Mouse (Mus musculus) forebrain, embryonic 15.5 days (tissue): ENCODE measurements at regions not wholly inside any gene's neighbourhood (a gene's known extent, or its start where the extent isn't known, plus 50 kb on each side); places are given as distances from the start of the nearest gene placed in this dataset.

Experiments
- ATAC-seq: fragments of 200-750 bp; cut with Nextera tagmentation; replicated peaks from 2 replicates; pipeline ENCODE4 v1.8.0; 2017; ENCODE audit warnings: mild to moderate bottlenecking, moderate TSS enrichment, moderate library complexity
- H3K27ac ChIP-seq: fragments of 300-500 bp; sonication (generic); replicated peaks from 2 replicates; pipeline ENCODE4 v1.5.1; 2015; ENCODE audit warnings: mild to moderate bottlenecking, inconsistent platforms
- H3K27me3 ChIP-seq: fragments of 300-500 bp; sonication (generic); 2 replicates; pipeline ENCODE4 v1.6.1; 2015; ENCODE audit warnings: inconsistent platforms
- H3K36me3 ChIP-seq: fragments of 300-500 bp; sonication (generic); 2 replicates; pipeline ENCODE4 v1.6.1; 2015; ENCODE audit warnings: mild to moderate bottlenecking, inconsistent platforms
- H3K4me1 ChIP-seq: fragments of 300-500 bp; sonication (generic); 2 replicates; pipeline ENCODE4 v1.6.1; 2015; ENCODE audit warnings: inconsistent platforms
- H3K4me2 ChIP-seq: fragments of 300-500 bp; sonication (generic); replicated peaks from 2 replicates; pipeline ENCODE4 v1.6.1; 2015; ENCODE audit warnings: mild to moderate bottlenecking, inconsistent platforms
- H3K4me3 ChIP-seq: fragments of 300-500 bp; sonication (generic); 2 replicates; pipeline ENCODE4 v1.5.1; 2015; ENCODE audit warnings: mild to moderate bottlenecking, inconsistent platforms
- H3K9ac ChIP-seq: fragments of 300-500 bp; sonication (generic); replicated peaks from 2 replicates; pipeline ENCODE4 v1.6.1; 2015; ENCODE audit warnings: mild to moderate bottlenecking, inconsistent platforms
- H3K9me3 ChIP-seq: fragments of 300-500 bp; sonication (generic); 2 replicates; pipeline ENCODE4 v1.6.1; 2016; ENCODE audit warnings: inconsistent platforms
- WGBS: fragments of 180-500 bp; shearing (Covaris S2); methylation state at CpG from one replicate; pipeline ENCODE4 v1.1.7; 2015; ENCODE audit warnings: mixed read lengths; 5-methylcytosine and 5-hydroxymethylcytosine counted together

- Histone ChIP-seq H3K36me3 (no peaks in the 10 kb centered on the region), H3K27me3 (no peaks in the 10 kb centered on the region), H3K4me3 (no peak overlapping the region), H3K4me1 (no peaks in the 10 kb centered on the region), H3K27ac (no peak overlapping the region), H3K9me3 (no peaks in the 10 kb centered on the region), H3K4me2 (no peak overlapping the region), H3K9ac (no peak overlapping the region)
- no peak for ATAC-seq
- WGBS = 53% methylated on average over 5 of the region's 5 CpGs
Observed at GRCm38 (mm10) chr8:46898697-46899445, 87.8 kb upstream of the Enpp6 start.

GRCm38 (mm10) chr8:46900826-46901225 lies 85.9 kb upstream of the Enpp6 start:
- no peak overlapping the region for H3K4me3 ChIP-seq
- ATAC-seq = no peak
- no peaks in the 10 kb centered on the region for H3K9me3 ChIP-seq
- no peak overlapping the region for H3K9ac ChIP-seq
- 38% methylated on average over 4 of the region's 4 CpGs for WGBS
- no peaks in the 10 kb centered on the region for H3K27me3 ChIP-seq
- H3K36me3 ChIP-seq = no peaks in the 10 kb centered on the region
- H3K4me1 ChIP-seq = no peaks in the 10 kb centered on the region
- no peak overlapping the region for H3K4me2 ChIP-seq
- H3K27ac ChIP-seq = no peak overlapping the region

- Histone ChIP-seq H3K27ac (no peak overlapping the region), H3K4me3 (no peak overlapping the region), H3K9ac (no peak overlapping the region), H3K4me1 (no peaks in the 10 kb centered on the region), H3K27me3 (no peaks in the 10 kb centered on the region), H3K4me2 (no peak overlapping the region), H3K9me3 (no peaks in the 10 kb centered on the region), H3K36me3 (no peaks in the 10 kb centered on the region)
- no peak for ATAC-seq
- WGBS = 50% methylated on average over 3 of the region's 3 CpGs
Observed at GRCm38 (mm10) chr8:46904731-46905130, 82.0 kb upstream of the Enpp6 start.

GRCm38 (mm10) chr8:46907390-46907789 lies 79.3 kb upstream of the Enpp6 start:
- Histone ChIP-seq H3K9ac (no peak overlapping the region), H3K9me3 (no peaks in the 10 kb centered on the region), H3K4me1 (no peaks in the 10 kb centered on the region), H3K4me2 (no peak overlapping the region), H3K36me3 (no peaks in the 10 kb centered on the region), H3K27me3 (no peaks in the 10 kb centered on the region), H3K4me3 (no peak overlapping the region), H3K27ac (no peak overlapping the region)
- WGBS = 9% methylated on average over 11 of the region's 11 CpGs
- ATAC-seq = no peak

- 73% methylated on average over 4 of the region's 4 CpGs for WGBS
- no peaks in the 10 kb centered on the region for H3K9me3 ChIP-seq
- H3K4me1 ChIP-seq = no peaks in the 10 kb centered on the region
- H3K9ac ChIP-seq = no peak overlapping the region
- ATAC-seq = no peak
- H3K27ac ChIP-seq = no peak overlapping the region
- H3K4me3 ChIP-seq = no peak overlapping the region
- H3K36me3 ChIP-seq = no peaks in the 10 kb centered on the region
- no peaks in the 10 kb centered on the region for H3K27me3 ChIP-seq
- no peak overlapping the region for H3K4me2 ChIP-seq
Observed at GRCm38 (mm10) chr8:46908186-46908585, 78.5 kb upstream of the Enpp6 start.

GRCm38 (mm10) chr8:46913956-46914355 lies 72.7 kb upstream of the Enpp6 start:
- Histone ChIP-seq H3K4me3 (no peak overlapping the region), H3K9me3 (no peaks in the 10 kb centered on the region), H3K4me1 (no peaks in the 10 kb centered on the region), H3K36me3 (no peaks in the 10 kb centered on the region), H3K27me3 (no peaks in the 10 kb centered on the region), H3K9ac (no peak overlapping the region), H3K4me2 (no peak overlapping the region), H3K27ac (no peak overlapping the region)
- WGBS = 55% methylated on average over 5 of the region's 5 CpGs
- no peak for ATAC-seq

- no peaks in the 10 kb centered on the region for H3K4me1 ChIP-seq
- no peak for ATAC-seq
Observed at GRCm38 (mm10) chr8:46920071-46920470, 66.6 kb upstream of the Enpp6 start.

GRCm38 (mm10) chr8:46921075-46921474 lies 65.6 kb upstream of the Enpp6 start:
- Histone ChIP-seq H3K4me3 (no peak overlapping the region), H3K36me3 (no peaks in the 10 kb centered on the region), H3K4me2 (no peak overlapping the region), H3K4me1 (no peaks in the 10 kb centered on the region), H3K9me3 (no peaks in the 10 kb centered on the region), H3K27ac (no peak overlapping the region), H3K9ac (no peak overlapping the region), H3K27me3 (no peaks in the 10 kb centered on the region)
- WGBS = 92% methylated on average over 11 of the region's 11 CpGs
- ATAC-seq = no peak

More at GRCm38 (mm10) chr8:46920071-46920470, 66.6 kb upstream of the Enpp6 start:
- WGBS = 32% methylated on average over 3 of the region's 3 CpGs
- Histone ChIP-seq H3K4me2 (no peak overlapping the region), H3K4me3 (no peak overlapping the region), H3K27me3 (no peaks in the 10 kb centered on the region), H3K9ac (no peak overlapping the region), H3K27ac (no peak overlapping the region), H3K36me3 (no peaks in the 10 kb centered on the region), H3K9me3 (no peaks in the 10 kb centered on the region)

- no peaks in the 10 kb centered on the region for H3K36me3 ChIP-seq
- H3K9me3 ChIP-seq = no peaks in the 10 kb centered on the region
- no peak for ATAC-seq
- H3K27ac ChIP-seq = no peak overlapping the region
- 90% methylated on average over 7 of the region's 7 CpGs for WGBS
- no peaks in the 10 kb centered on the region for H3K27me3 ChIP-seq
- no peak overlapping the region for H3K4me2 ChIP-seq
- no peak overlapping the region for H3K4me3 ChIP-seq
- no peaks in the 10 kb centered on the region for H3K4me1 ChIP-seq
- H3K9ac ChIP-seq = no peak overlapping the region
Observed at GRCm38 (mm10) chr8:46921585-46921984, 65.1 kb upstream of the Enpp6 start.

- no peak overlapping the region for H3K9ac ChIP-seq
- H3K9me3 ChIP-seq = no peaks in the 10 kb centered on the region
- ATAC-seq = no peak
Observed at GRCm38 (mm10) chr8:46924787-46925548, 61.7 kb upstream of the Enpp6 start.

GRCm38 (mm10) chr8:46928718-46929117 lies 58.0 kb upstream of the Enpp6 start:
- Histone ChIP-seq H3K9ac (no peak overlapping the region), H3K4me3 (no peak overlapping the region), H3K27me3 (no peaks in the 10 kb centered on the region), H3K9me3 (no peaks in the 10 kb centered on the region), H3K4me1 (no peaks in the 10 kb centered on the region), H3K36me3 (no peaks in the 10 kb centered on the region), H3K4me2 (no peak overlapping the region), H3K27ac (no peak overlapping the region)
- WGBS = 87% methylated on average over 6 of the region's 6 CpGs
- no peak for ATAC-seq

More at GRCm38 (mm10) chr8:46924787-46925548, 61.7 kb upstream of the Enpp6 start:
- Histone ChIP-seq H3K36me3 (no peaks in the 10 kb centered on the region), H3K27me3 (no peaks in the 10 kb centered on the region), H3K4me2 (no peak overlapping the region), H3K27ac (no peak overlapping the region), H3K4me3 (no peak overlapping the region), H3K4me1 (no peaks in the 10 kb centered on the region)
- WGBS = 29% methylated on average over 13 of the region's 13 CpGs

GRCm38 (mm10) chr8:46929678-46930077 lies 57.0 kb upstream of the Enpp6 start:
- Histone ChIP-seq H3K4me1 (no peaks in the 10 kb centered on the region), H3K4me2 (no peak overlapping the region), H3K36me3 (no peaks in the 10 kb centered on the region), H3K27ac (no peak overlapping the region), H3K4me3 (no peak overlapping the region), H3K9me3 (no peaks in the 10 kb centered on the region), H3K9ac (no peak overlapping the region), H3K27me3 (no peaks in the 10 kb centered on the region)
- no peak for ATAC-seq
- 82% methylated on average over 6 of the region's 6 CpGs for WGBS
